8 mouse cellular contexts compared by ENCODE assay signal in genomic region chr11:19830280-19831062, GRCm38 (mm10).
DNase-seq lines count a peak whose midpoint lies in the region; ATAC-seq and TF ChIP-seq lines count a peak whose summit lies in the region.

No protein-coding gene starts in this region.

- intact Hi-C loops in gastrocnemius, postnatal 14 days (cut with DNase I; ENCODE audit: low total_unique reads): loop anchor here (10.0 kb wide), 1 partner anchor 84 kb away; no protein-coding TSS in a partner anchor

- 17% methylated on average over 18 of the region's 18 CpGs for WGBS in kidney, adult 2 months
- WGBS in liver, embryonic 11.5 days: 18% methylated on average over 18 of the region's 18 CpGs
- WGBS in neural tube, embryonic 12.5 days: 21% methylated on average over 18 of the region's 18 CpGs

- no peaks in the 10 kb centered on the region for H3K4me1 ChIP-seq in kidney, adult 2 months (ENCODE audit: control insufficient read depth, insufficient read depth, low read length)
- H3K4me1 ChIP-seq in liver, embryonic 11.5 days (replicated peaks; ENCODE audit: control insufficient read depth, insufficient read depth, low read length): peaks cover 4% of the 10 kb centered on the region; the same call in 1 of the 2 replicates
- H3K4me1 ChIP-seq in neural tube, embryonic 12.5 days: peaks cover 6% of the 10 kb centered on the region

- DNase-seq in 416B (ENCODE audit: low read depth): peak; percentile 75
- peak; percentile 67 for DNase-seq in T-cell, adult 2 months (ENCODE audit: low spot score)
- peak; percentile 62 to 84 for DNase-seq in cerebellum, postnatal 4 days (ENCODE audit: low spot score in 2 of 2)
- peak; percentile 80 for DNase-seq in gastrocnemius, postnatal 14 days
- DNase-seq in kidney, adult 2 months: peak; percentile 76
- no peak for DNase-seq in liver, embryonic 11.5 days (ENCODE audit: low spot score)
- peak; percentile 27 to 39 for DNase-seq in thymus, adult 18-20 months

- H3K4me3 ChIP-seq in kidney, adult 2 months (ENCODE audit: insufficient read depth, low read depth, low read length): no peak overlapping the region
- H3K4me3 ChIP-seq in liver, embryonic 11.5 days (ENCODE audit: low read depth, low read length): no peak overlapping the region
- H3K4me3 ChIP-seq in neural tube, embryonic 12.5 days: no peak overlapping the region

- no peak for TF ChIP-seq POLR2A in kidney, adult 2 months (IDR thresholded peaks at IDR 0.05; ENCODE audit: low read depth, low read length)

- no peaks in the 10 kb centered on the region for H3K27me3 ChIP-seq in kidney, adult 2 months (replicated peaks; ENCODE audit: control insufficient read depth, insufficient read depth, low read length)
- H3K27me3 ChIP-seq in liver, embryonic 11.5 days (replicated peaks; ENCODE audit: control insufficient read depth, insufficient read depth, low read length): no peaks in the 10 kb centered on the region
- no peaks in the 10 kb centered on the region; the same call in 1 of the 2 replicates for H3K27me3 ChIP-seq in neural tube, embryonic 12.5 days (replicated peaks)

- no peak for ATAC-seq in liver, embryonic 11.5 days (replicated peaks; ENCODE audit: low FRiP score)
- peak; percentile 34; the same call in 1 of the 2 replicates for ATAC-seq in neural tube, embryonic 12.5 days (ENCODE audit: low FRiP score, low read depth)

- no peaks in the 10 kb centered on the region for H3K9me3 ChIP-seq in liver, embryonic 11.5 days (ENCODE audit: control insufficient read depth, low read length)
- no peaks in the 10 kb centered on the region for H3K9me3 ChIP-seq in neural tube, embryonic 12.5 days

- peak; percentile 93 for TF ChIP-seq CTCF in kidney, adult 2 months (conservative IDR thresholded peaks at IDR 0.05; ENCODE audit: insufficient read depth, insufficient read length, low read depth, low read length)

- no peaks in the 10 kb centered on the region for H3K36me3 ChIP-seq in kidney, adult 2 months (ENCODE audit: control insufficient read depth, insufficient read depth, low read length)
- H3K36me3 ChIP-seq in liver, embryonic 11.5 days (ENCODE audit: control insufficient read depth, insufficient read depth, low read length): no peaks in the 10 kb centered on the region
- no peaks in the 10 kb centered on the region for H3K36me3 ChIP-seq in neural tube, embryonic 12.5 days

- H3K27ac ChIP-seq in kidney, adult 2 months (ENCODE audit: insufficient read depth, low read depth, low read length): no peak overlapping the region
- H3K27ac ChIP-seq in liver, embryonic 11.5 days (ENCODE audit: low read depth, low read length): no peak overlapping the region
- H3K27ac ChIP-seq in neural tube, embryonic 12.5 days: no peak overlapping the region

- H3K4me2 ChIP-seq in liver, embryonic 11.5 days: 0 out of 2 replicates have a peak overlapping the region, but pooled peaks have one; percentile 19
- H3K4me2 ChIP-seq in neural tube, embryonic 12.5 days (replicated peaks): no peak overlapping the region

- H3K9ac ChIP-seq in liver, embryonic 11.5 days (ENCODE audit: low read depth, low read length): no peak overlapping the region
- no peak overlapping the region for H3K9ac ChIP-seq in neural tube, embryonic 12.5 days
